Mouse (Mus musculus) limb, embryonic 10.5 days (tissue): Measurements from ENCODE around the gene Zfp219. TPM values are rescaled to one million over a fixed set of nuclear protein-coding genes. Genes with fewer than 3 reads are reported as not detected.

Experiments used
- DNase-seq: peaks from one replicate; pipeline ENCODE4 v3.0.0-alpha.2; 2017; ENCODE audit warnings: low spot score
- H3K27ac ChIP-seq: fragments of 300-500 bp; sonication (generic); 2 replicates; pipeline ENCODE4 v1.5.1; 2016; ENCODE audit warnings: mild to moderate bottlenecking
- H3K27me3 ChIP-seq: fragments of 300-500 bp; sonication (generic); 2 replicates; pipeline ENCODE4 v1.6.1; 2016; ENCODE audit warnings: low read depth, mild to moderate bottlenecking; ENCODE audit not compliant: poor library complexity, severe bottlenecking
- H3K36me3 ChIP-seq: fragments of 300-500 bp; sonication (generic); 2 replicates; pipeline ENCODE4 v1.6.1; 2016; ENCODE audit warnings: mild to moderate bottlenecking, moderate library complexity
- H3K4me1 ChIP-seq: fragments of 300-500 bp; sonication (generic); 2 replicates; pipeline ENCODE4 v1.6.1; 2016
- H3K4me3 ChIP-seq: fragments of 300-500 bp; sonication (generic); 2 replicates; pipeline ENCODE4 v1.5.1; 2016; ENCODE audit warnings: mild to moderate bottlenecking, moderate library complexity
- H3K9me3 ChIP-seq: fragments of 300-500 bp; sonication (generic); replicated peaks from 2 replicates; pipeline ENCODE4 v1.6.1; 2016; ENCODE audit warnings: mild to moderate bottlenecking
- WGBS: fragments of 180-500 bp; shearing (Covaris S2); methylation state at CpG from one replicate; pipeline ENCODE4 v1.1.7; 2016; 5-methylcytosine and 5-hydroxymethylcytosine counted together
- polyA plus RNA-seq: library from polyadenylated mRNA; unstranded; fragments of >200 nt; fragmentation: Nextera tagmentation; extraction: Ambion mirVana; gene quantifications from 2 replicates; pipeline ENCODE4 v1.2.1, GENCODE M21; 2016

Zfp219 gene
- polyA plus RNA-seq, 1 experiment from 2014 or later = 51.1 TPM

GRCm38 (mm10) chr14:52014761-52015311, 5.7 kb downstream of the Zfp219 start:
- DNase-seq = peak; percentile 79
- Histone ChIP-seq H3K4me3 (peak overlapping the region; percentile 80), H3K36me3 (peaks cover 11% of the 10 kb centered on the region), H3K4me1 (peaks cover 75% of the 10 kb centered on the region), H3K27me3 (no peaks in the 10 kb centered on the region), H3K9me3 (no peaks in the 10 kb centered on the region), H3K27ac (peak overlapping the region; percentile 96)
- 2% methylated on average over 27 of the region's 28 CpGs for WGBS

GRCm38 (mm10) chr14:52014271-52014760, 6.2 kb downstream of the Zfp219 start:
- 7% methylated on average over 9 of the region's 80 CpGs for WGBS
- DNase-seq = no peak
- H3K9me3 ChIP-seq = no peaks in the 10 kb centered on the region
- peak overlapping the region; percentile 96 for H3K27ac ChIP-seq
- H3K4me3 ChIP-seq = peak overlapping the region; percentile 80
- peaks cover 13% of the 10 kb centered on the region for H3K36me3 ChIP-seq
- H3K4me1 ChIP-seq = peaks cover 79% of the 10 kb centered on the region
- no peaks in the 10 kb centered on the region for H3K27me3 ChIP-seq

- Histone ChIP-seq H3K9me3 (no peaks in the 10 kb centered on the region), H3K36me3 (peaks cover 18% of the 10 kb centered on the region), H3K4me3 (peak overlapping the region; percentile 80), H3K27ac (peak overlapping the region; percentile 96), H3K4me1 (peaks cover 78% of the 10 kb centered on the region), H3K27me3 (no peaks in the 10 kb centered on the region)
- DNase-seq = peak; percentile 72
- WGBS = 2% methylated on average over 16 of the region's 24 CpGs
Measured at GRCm38 (mm10) chr14:52013771-52014219, 6.7 kb downstream of the Zfp219 start.

- Histone ChIP-seq H3K4me1 (peaks cover 79% of the 10 kb centered on the region), H3K36me3 (peaks cover 20% of the 10 kb centered on the region), H3K9me3 (no peaks in the 10 kb centered on the region), H3K27me3 (no peaks in the 10 kb centered on the region), H3K27ac (peak overlapping the region; percentile 96), H3K4me3 (peak overlapping the region; percentile 80)
- no peak for DNase-seq
- WGBS = 69% methylated on average over 8 of the region's 8 CpGs
Measured at GRCm38 (mm10) chr14:52013021-52013610, 7.4 kb downstream of the Zfp219 start.

GRCm38 (mm10) chr14:52012553-52012952, 8.0 kb downstream of the Zfp219 start:
- H3K27me3 ChIP-seq = no peaks in the 10 kb centered on the region
- DNase-seq = no peak
- peaks cover 79% of the 10 kb centered on the region for H3K4me1 ChIP-seq
- 0 out of 2 replicates have a peak overlapping the region, but pooled peaks have one; percentile 30 for H3K27ac ChIP-seq
- H3K9me3 ChIP-seq = no peaks in the 10 kb centered on the region
- 82% methylated on average over 5 of the region's 5 CpGs for WGBS
- peaks cover 18% of the 10 kb centered on the region for H3K36me3 ChIP-seq
- peak overlapping the region; percentile 80; the same call in 1 of the 2 replicates for H3K4me3 ChIP-seq

- WGBS = 92% methylated on average over 4 of the region's 4 CpGs
- Histone ChIP-seq H3K27ac (no peak overlapping the region), H3K4me1 (peaks cover 79% of the 10 kb centered on the region), H3K36me3 (peaks cover 22% of the 10 kb centered on the region), H3K9me3 (no peaks in the 10 kb centered on the region), H3K4me3 (no peak overlapping the region), H3K27me3 (no peaks in the 10 kb centered on the region)
- DNase-seq = no peak
Measured at GRCm38 (mm10) chr14:52012085-52012484, 8.4 kb downstream of the Zfp219 start.

GRCm38 (mm10) chr14:52011683-52012082, 8.8 kb downstream of the Zfp219 start:
- Histone ChIP-seq H3K4me3 (no peak overlapping the region), H3K36me3 (peaks cover 26% of the 10 kb centered on the region), H3K27ac (0 out of 2 replicates have a peak overlapping the region, but pooled peaks have one; percentile 0), H3K4me1 (peaks cover 75% of the 10 kb centered on the region), H3K27me3 (no peaks in the 10 kb centered on the region), H3K9me3 (no peaks in the 10 kb centered on the region)
- no peak for DNase-seq
- WGBS = 69% methylated on average over 1 of the region's 1 CpGs

- H3K36me3 ChIP-seq = peaks cover 36% of the 10 kb centered on the region
- WGBS = 2% methylated on average over 9 of the region's 9 CpGs
- peaks cover 64% of the 10 kb centered on the region for H3K4me1 ChIP-seq
- no peak for DNase-seq
- H3K27ac ChIP-seq = peak overlapping the region; percentile 74
- H3K27me3 ChIP-seq = no peaks in the 10 kb centered on the region
- no peaks in the 10 kb centered on the region for H3K9me3 ChIP-seq
- peak overlapping the region; percentile 40 for H3K4me3 ChIP-seq
Measured at GRCm38 (mm10) chr14:52010446-52011111, 10.0 kb downstream of the Zfp219 start.

- DNase-seq = no peak
- no peak overlapping the region for H3K4me3 ChIP-seq
- peak overlapping the region; percentile 74; the same call in 1 of the 2 replicates for H3K27ac ChIP-seq
- H3K36me3 ChIP-seq = peaks cover 43% of the 10 kb centered on the region
- WGBS = 59% methylated on average over 6 of the region's 6 CpGs
- peaks cover 57% of the 10 kb centered on the region for H3K4me1 ChIP-seq
- no peaks in the 10 kb centered on the region for H3K27me3 ChIP-seq
- no peaks in the 10 kb centered on the region for H3K9me3 ChIP-seq
Measured at GRCm38 (mm10) chr14:52009841-52010240, 10.7 kb downstream of the Zfp219 start.

- WGBS = 52% methylated on average over 26 of the region's 26 CpGs
- H3K36me3 ChIP-seq = peaks cover 48% of the 10 kb centered on the region
- H3K4me1 ChIP-seq = peaks cover 57% of the 10 kb centered on the region
- peak overlapping the region; percentile 71 for H3K27ac ChIP-seq
- peak overlapping the region; percentile 34 for H3K4me3 ChIP-seq
- H3K9me3 ChIP-seq = no peaks in the 10 kb centered on the region
- DNase-seq = no peak
- H3K27me3 ChIP-seq = no peaks in the 10 kb centered on the region
Measured at GRCm38 (mm10) chr14:52009361-52009760, 11.2 kb downstream of the Zfp219 start.

GRCm38 (mm10) chr14:52008321-52009203, 12.0 kb downstream of the Zfp219 start:
- H3K4me1 ChIP-seq = peaks cover 60% of the 10 kb centered on the region

GRCm38 (mm10) chr14:52006771-52007170, 13.8 kb downstream of the Zfp219 start:
- Histone ChIP-seq H3K27ac (no peak overlapping the region), H3K27me3 (no peaks in the 10 kb centered on the region), H3K36me3 (peaks cover 74% of the 10 kb centered on the region), H3K9me3 (no peaks in the 10 kb centered on the region), H3K4me3 (no peak overlapping the region), H3K4me1 (peaks cover 43% of the 10 kb centered on the region)
- WGBS = 97% methylated on average over 23 of the region's 23 CpGs
- DNase-seq = no peak

More at GRCm38 (mm10) chr14:52008321-52009203, 12.0 kb downstream of the Zfp219 start:
- 60% methylated on average over 38 of the region's 38 CpGs for WGBS
- DNase-seq = peak; percentile 96
- H3K9me3 ChIP-seq = no peaks in the 10 kb centered on the region
- H3K27ac ChIP-seq = peak overlapping the region; percentile 71
- peaks cover 56% of the 10 kb centered on the region for H3K36me3 ChIP-seq
- peak overlapping the region; percentile 34 for H3K4me3 ChIP-seq
- no peaks in the 10 kb centered on the region for H3K27me3 ChIP-seq
